Mouse (Mus musculus): ENCODE measurements around the gene Nt5c. TPM values are rescaled to one million over a fixed set of nuclear protein-coding genes. Genes with fewer than 3 reads are reported as not detected.
A peak's percentile ranks its signal among the peaks of the same experiment; 100 is the strongest.

The Nt5c gene
- total RNA-seq, 2 experiments from 2014 or later, result 24.6 to 26.7 TPM

GRCm38 (mm10) chr11:115447321-115447885 lies 44.3 kb downstream of the Nt5c start:
- peak in 1 of 2 experiments; percentile 44 for DNase-seq
- intact Hi-C loops (cut with DNase I), result no loop called here

- peak; percentile 74 to 75 for DNase-seq
- intact Hi-C loops (cut with DNase I), result no loop called here
These were observed 44.8 kb downstream of the Nt5c start for GRCm38 (mm10) chr11:115446906-115447305.

DNA sequence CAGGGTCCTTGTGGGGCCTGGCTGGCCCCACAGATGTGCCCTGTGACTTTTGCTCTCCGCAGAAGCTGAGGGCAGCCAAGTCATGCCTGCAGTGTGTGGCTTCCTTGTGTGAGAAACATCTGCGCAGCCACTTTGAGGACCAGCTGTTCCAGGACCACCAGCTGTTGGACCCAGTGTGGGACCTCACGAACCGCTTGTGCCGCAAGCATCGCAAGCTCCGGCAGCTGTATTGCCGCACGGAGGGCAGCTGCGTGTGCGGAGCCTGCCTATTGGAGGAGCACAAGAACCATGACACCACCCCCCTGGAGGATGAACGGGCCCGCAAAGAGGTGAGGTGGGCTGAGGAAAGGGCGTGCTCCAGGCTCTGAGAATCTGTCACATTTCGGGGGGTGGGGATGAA lies 50.2 kb downstream of the Nt5c start:
- intact Hi-C loops (cut with DNase I), result no loop called here
- DNase-seq, result no peak

Small RNA genes within 50 kb of the gene (microRNA-seq; reads per million reads assigned to microRNA genes)
- 0.35 to 0.47 reads per million in 2 experiments for gene Mir3968

Other genes starting within 250 kb of the Nt5c start
- not detected for gene Grin2c, start 224.6 kb downstream of the Nt5c start, total RNA-seq (2021)
- 1 to 10 TPM; 7.7 to 9.1 TPM for gene Fdxr, start 214.8 kb downstream of the Nt5c start, total RNA-seq (2021)
- gene Fads6, start 194.2 kb downstream of the Nt5c start, total RNA-seq (2021), result 1 to 10 TPM in 1 of 2 experiments, under 1 TPM in 1; 0.89 to 1.2 TPM
- not detected for gene Otop2, start 184.7 kb downstream of the Nt5c start, total RNA-seq (2021)
- gene Ush1g, start 169.8 kb downstream of the Nt5c start, total RNA-seq (2021), result under 1 TPM; 0.07 to 0.12 TPM
- gene Otop3, start 157.1 kb downstream of the Nt5c start, total RNA-seq (2021), result not detected
- gene Hid1, start 124.1 kb downstream of the Nt5c start, total RNA-seq (2021), result 1 to 10 TPM; 6.9 to 7.1 TPM
- gene Cdr2l, start 109.9 kb downstream of the Nt5c start, total RNA-seq (2021), result 10 to 100 TPM; 13.9 to 16.8 TPM
- 100 to 1,000 TPM; 144 to 150 TPM for gene Mrpl58, start 88.1 kb downstream of the Nt5c start, total RNA-seq (2021)
- 1,000 to 10,000 TPM; 1,980 to 2,006 TPM for gene Atp5h, start 71.9 kb downstream of the Nt5c start, total RNA-seq (2021)
- 10 to 100 TPM; 22.7 to 26.7 TPM for gene Kctd2, start 71.7 kb downstream of the Nt5c start, total RNA-seq (2021)
- not detected for gene Trim80, start 51.3 kb downstream of the Nt5c start, total RNA-seq (2021)
- gene Slc16a5, start 29.4 kb downstream of the Nt5c start, total RNA-seq (2021), result under 1 TPM; 0.15 to 0.57 TPM
- gene Armc7, start 16.2 kb downstream of the Nt5c start, total RNA-seq (2021), result 1 to 10 TPM; 2.3 to 2.6 TPM
- 100 to 1,000 TPM; 338 to 393 TPM for gene Jpt1, start 22.5 kb upstream of the Nt5c start, total RNA-seq (2021)
- 100 to 1,000 TPM; 217 to 251 TPM for gene Sumo2, start 44.4 kb upstream of the Nt5c start, total RNA-seq (2021)
- 10 to 100 TPM; 27.0 to 28.1 TPM for gene Nup85, start 72.6 kb upstream of the Nt5c start, total RNA-seq (2021)
- gene Mrps7, start 112.1 kb upstream of the Nt5c start, total RNA-seq (2021), result 10 to 100 TPM; 60.2 to 72.5 TPM
- gene Gga3, start 112.2 kb upstream of the Nt5c start, total RNA-seq (2021), result 10 to 100 TPM; 17.9 to 21.0 TPM
- gene Mif4gd, start 121.1 kb upstream of the Nt5c start, total RNA-seq (2021), result 10 to 100 TPM; 37.6 to 38.8 TPM
- 10 to 100 TPM; 40.3 to 41.1 TPM for gene Slc25a19, start 136.4 kb upstream of the Nt5c start, total RNA-seq (2021)
- 100 to 1,000 TPM; 122 to 144 TPM for gene Grb2, start 216.7 kb upstream of the Nt5c start, total RNA-seq (2021)

Measured in heart, postnatal 10 days (tissue).